In the genomic region with DNA sequence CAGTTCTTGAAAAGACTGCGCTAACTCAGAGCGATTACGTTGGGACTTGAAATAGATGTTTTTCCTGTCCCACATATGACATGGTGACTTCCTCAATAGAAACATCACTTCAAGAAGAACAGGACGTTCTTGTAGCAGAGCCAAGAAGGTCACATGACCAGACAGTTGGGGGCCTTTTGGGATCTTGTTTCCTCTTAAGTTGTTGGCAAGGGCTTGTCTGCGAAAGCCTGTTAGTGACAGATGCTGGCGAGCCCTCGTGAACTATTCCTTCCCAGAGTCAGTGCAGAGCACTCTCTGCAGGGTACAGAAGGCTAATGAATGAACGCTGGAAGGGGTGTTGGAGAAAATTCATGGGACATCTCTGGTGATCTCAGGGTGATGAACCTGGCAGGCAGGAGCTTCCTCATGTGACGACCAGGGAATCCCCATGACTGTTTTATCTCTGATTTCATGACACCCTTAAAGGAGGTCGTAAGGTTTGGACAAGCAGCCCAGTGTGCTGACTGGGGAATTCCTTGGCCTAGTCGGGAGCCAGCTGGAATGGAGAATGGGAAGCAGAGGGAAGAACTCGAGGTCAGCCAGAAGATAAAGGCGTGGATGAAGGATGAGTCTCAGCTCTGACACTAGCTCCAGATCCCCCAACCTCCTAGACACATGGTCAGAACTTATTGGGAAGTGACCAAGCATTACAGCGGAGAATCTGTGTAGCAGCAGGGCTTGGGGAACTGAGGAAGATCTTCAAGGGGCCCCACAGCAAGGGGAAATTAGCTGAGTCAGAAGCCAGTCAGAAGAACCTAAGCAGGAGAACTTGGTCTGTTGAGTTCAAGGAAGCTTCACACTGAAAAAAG, we compare ENCODE assay signal across 8 mouse cellular contexts. TPM values are rescaled to one million over a fixed set of nuclear protein-coding genes. Genes with fewer than 3 reads are reported as not detected.
DNase-seq lines count a peak whose midpoint lies in the region; ATAC-seq and TF ChIP-seq lines count a peak whose summit lies in the region.

No protein-coding gene starts in this region.

- no peaks in the 10 kb centered on the region for H3K27me3 ChIP-seq in hindbrain, embryonic 14.5 days (ENCODE audit: control insufficient read depth, insufficient read depth, low read length)

- peak; percentile 78 for ATAC-seq in granulocyte monocyte progenitor cell, adult 5-6 weeks (replicated peaks; ENCODE audit: poor library complexity, severe bottlenecking)
- no peak for ATAC-seq in hindbrain, embryonic 14.5 days (ENCODE audit: low FRiP score)

- 78% methylated on average over 14 of the region's 14 CpGs for WGBS in hindbrain, embryonic 14.5 days

- H3K36me3 ChIP-seq in hindbrain, embryonic 14.5 days (replicated peaks; ENCODE audit: control insufficient read depth, insufficient read depth): no peaks in the 10 kb centered on the region

- no peak overlapping the region for H3K9ac ChIP-seq in hindbrain, embryonic 14.5 days

- H3K9me3 ChIP-seq in hindbrain, embryonic 14.5 days (ENCODE audit: control insufficient read depth, low read length): no peaks in the 10 kb centered on the region

- DNase-seq in layer of hippocampus, adult 11-12 months (ENCODE audit: low spot score): peak; percentile 45
- DNase-seq in layer of hippocampus, adult 2 months (ENCODE audit: low spot score in 2 of 2): no peak
- peak; percentile 39 for DNase-seq in adipocyte (ENCODE audit: low spot score)
- peak; percentile 87 to 90 for DNase-seq in kidney, postnatal 25 days
- DNase-seq in ovary, postnatal 14 days (ENCODE audit: low spot score): peak; percentile 46
- DNase-seq in hindbrain, embryonic 14.5 days (ENCODE audit: low spot score): no peak
- no peak for DNase-seq in Muller cell, postnatal 12 days (ENCODE audit: inconsistent ontology term)

- no peak overlapping the region for H3K4me3 ChIP-seq in layer of hippocampus, adult 2 months
- H3K4me3 ChIP-seq in hindbrain, embryonic 14.5 days (replicated peaks; ENCODE audit: low read length): no peak overlapping the region

- TF ChIP-seq CTCF in layer of hippocampus, adult 2 months (conservative IDR thresholded peaks at IDR 0.05): no peak

- no peaks in the 10 kb centered on the region for H3K4me1 ChIP-seq in hindbrain, embryonic 14.5 days (replicated peaks; ENCODE audit: control insufficient read depth, insufficient read depth, low read length)

- no peak overlapping the region for H3K4me2 ChIP-seq in hindbrain, embryonic 14.5 days (replicated peaks)

- H3K27ac ChIP-seq in layer of hippocampus, adult 2 months: no peak overlapping the region
- H3K27ac ChIP-seq in hindbrain, embryonic 14.5 days: no peak overlapping the region

RNA-seq across cellular contexts. Expression of a gene that starts 59.1 kb away (rescaled TPM):
- 10 to 100 TPM in 1 of 2 experiments, 1 to 10 TPM in 1; 8.9 to 13.7 TPM for total RNA-seq in layer of hippocampus, adult 2 months (2021)
- total RNA-seq in granulocyte monocyte progenitor cell, adult 5-6 weeks (2014; fragmentation: Nextera tagmentation): 35.1 and 50.4 TPM in 2 replicates
- 137 and 160 TPM in 2 replicates for total RNA-seq in granulocyte monocyte progenitor cell, adult 5-6 weeks (2017)
- polyA plus RNA-seq in hindbrain, embryonic 14.5 days (2014; fragmentation: Nextera tagmentation; extraction: Ambion mirVana): 2.7 and 3.4 TPM in 2 replicates

Comparison
In these comparisons a context has a peak if more than half of its experiments do, and no peak if none do; other contexts are left out.
1. DNase-seq: peak in layer of hippocampus, adult 11-12 months (single experiment), adipocyte (single experiment), kidney, postnatal 25 days (2 of 2) and ovary, postnatal 14 days (single experiment); none in layer of hippocampus, adult 2 months (0 of 2), hindbrain, embryonic 14.5 days (single experiment) and Muller cell, postnatal 12 days (single experiment).